Mouse (Mus musculus) adrenal gland (tissue): ENCODE results near the gene Gnb2.

Experiments
- intact Hi-C: fragments of 180-260 bp; cut with DNase I; formaldehyde crosslinking; loops from one replicate; pipeline ENCODE4 v1.15.1; 2025
- microRNA-seq, 2 experiments: library from miRNA; unstranded; fragments of <30 nt; microRNA quantifications; one replicate each; pipeline ENCODE4; 2019

The Gnb2 gene

DNA sequence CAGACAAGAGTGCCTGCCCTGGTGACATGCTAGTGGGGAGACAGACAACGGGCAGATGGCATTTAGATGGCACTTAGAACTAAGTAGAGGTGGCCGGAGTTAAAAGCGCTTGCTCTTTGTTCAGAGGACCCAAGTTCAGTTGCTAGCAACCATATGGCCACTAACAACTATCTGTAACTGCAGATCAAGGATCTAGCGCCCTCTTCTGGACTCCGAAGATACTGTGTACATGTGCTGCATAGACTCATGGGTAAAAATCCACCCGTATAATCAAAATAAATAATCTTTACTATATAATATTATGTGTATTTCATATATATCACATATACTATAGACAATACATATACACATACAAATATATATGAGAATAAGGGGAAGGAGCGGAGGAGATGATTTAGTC is 45.7 kb downstream of the Gnb2 start:
- intact Hi-C loops, result no loop called here

DNA sequence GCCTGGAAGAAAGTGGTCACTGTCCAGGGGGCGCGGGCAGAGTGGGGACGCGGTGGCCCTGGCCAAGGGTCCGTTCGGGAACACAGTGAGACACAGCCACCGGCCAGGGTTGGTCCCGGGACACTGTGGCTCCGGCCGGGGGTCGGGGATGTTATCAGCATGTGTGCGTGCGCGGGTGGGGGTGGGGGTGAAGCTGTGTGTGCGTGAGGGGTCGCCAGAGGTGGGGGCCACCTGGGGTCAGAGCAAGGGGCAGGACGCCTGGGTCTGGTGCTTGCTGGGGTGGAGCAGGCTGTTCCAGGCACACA is 47.5 kb downstream of the Gnb2 start:
- intact Hi-C loops, result no loop called here

- intact Hi-C loops, result no loop called here
These were observed 48.0 kb downstream of the Gnb2 start for GRCm38 (mm10) chr5:137485071-137485850.

DNA sequence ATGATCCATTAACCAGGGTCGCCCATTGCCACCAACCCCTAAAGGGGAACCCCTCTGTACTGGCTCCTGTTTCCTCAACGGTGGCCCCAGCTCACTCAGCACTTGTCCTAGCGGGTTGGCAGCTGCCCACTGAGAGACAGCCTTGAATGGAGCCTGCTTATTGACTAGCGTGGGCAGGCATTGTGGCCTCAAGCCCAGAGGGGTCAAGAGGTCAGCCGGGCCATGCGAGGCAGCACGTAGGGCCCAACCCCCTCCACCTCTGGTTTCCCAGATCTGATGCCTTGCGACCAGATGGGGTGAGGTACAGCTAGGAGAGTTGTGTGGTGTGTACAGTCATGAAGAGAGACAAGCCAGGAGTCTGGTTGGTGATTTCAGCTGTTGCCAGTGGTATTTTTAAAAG is 51.4 kb downstream of the Gnb2 start:
- intact Hi-C loops, result no loop called here

- intact Hi-C loops, result no loop called here
These were observed 52.2 kb downstream of the Gnb2 start for GRCm38 (mm10) chr5:137481138-137481537.

Small RNA genes within 50 kb of the gene (microRNA-seq; reads per million reads assigned to microRNA genes)
- gene Mir6418, result 0.69 to 1.1 reads per million in 2 experiments
